Mouse (Mus musculus) megakaryocyte, embryonic 14.5 days (primary cell): Measurements from ENCODE around the gene Gaa. TPM values are rescaled to one million over a fixed set of nuclear protein-coding genes. Genes with fewer than 3 reads are reported as not detected.
"Not testable (repeated sequence)": the region's sequence is repeated elsewhere in the genome, so short reads cannot be mapped to it uniquely, and the experiment has no call there.

Experiments
- H3K27me3 ChIP-seq: replicated peaks from 2 replicates; pipeline ENCODE3; 2012; ENCODE audit warnings: inconsistent platforms
- H3K36me3 ChIP-seq: replicated peaks from 2 replicates; pipeline ENCODE3; 2012; ENCODE audit warnings: low read length, inconsistent platforms, mixed read lengths
- H3K4me1 ChIP-seq: 2 replicates; pipeline ENCODE4 v1.6.1; 2012; ENCODE audit warnings: inconsistent platforms
- H3K4me3 ChIP-seq: replicated peaks from 2 replicates; pipeline ENCODE3; 2012; ENCODE audit warnings: moderate library complexity, mild to moderate bottlenecking, inconsistent platforms
- H3K9me3 ChIP-seq: 2 replicates; pipeline ENCODE4 v1.6.1; 2012; ENCODE audit warnings: inconsistent platforms
- FLI1 ChIP-seq: IDR thresholded peaks from 2 replicates; pipeline ENCODE4 v1.6.1; 2012; ENCODE audit warnings: low read length, inconsistent platforms, mixed read lengths
- GATA1 ChIP-seq: IDR thresholded peaks from 3 replicates; pipeline ENCODE4 v1.6.1; 2012; ENCODE audit warnings: mixed read lengths, low read length, inconsistent platforms, borderline replicate concordance
- polyA plus RNA-seq: library from polyadenylated mRNA; stranded (reverse); fragments of >175 nt; gene quantifications from 2 replicates; pipeline ENCODE4 v1.2.3, GENCODE M21; 2012; ENCODE audit warnings: low replicate concordance; ENCODE audit not compliant: insufficient read depth

Gene Gaa
- polyA plus RNA-seq, 1 experiment: 44.2 TPM

- H3K4me1 ChIP-seq: peaks cover 19% of the 10 kb centered on the region
- no peaks in the 10 kb centered on the region for H3K9me3 ChIP-seq
- H3K4me3 ChIP-seq: no peak overlapping the region
- H3K27me3 ChIP-seq: no peaks in the 10 kb centered on the region
- no peak for TF ChIP-seq GATA1
- no peak for TF ChIP-seq FLI1
- H3K36me3 ChIP-seq: peaks cover 82% of the 10 kb centered on the region
Measured at GRCm38 (mm10) chr11:119273186-119273930, 5.7 kb downstream of the Gaa start.

- H3K27me3 ChIP-seq: peaks cover 2% of the 10 kb centered on the region
- H3K9me3 ChIP-seq: no peaks in the 10 kb centered on the region
- TF ChIP-seq GATA1: no peak
- no peak for TF ChIP-seq FLI1
- peaks cover 3% of the 10 kb centered on the region; the same call in 1 of the 2 replicates for H3K4me1 ChIP-seq
- H3K4me3 ChIP-seq: no peak overlapping the region
- peaks cover 93% of the 10 kb centered on the region for H3K36me3 ChIP-seq
Measured at GRCm38 (mm10) chr11:119281030-119281429, 13.3 kb downstream of the Gaa start.

- TF ChIP-seq GATA1 (no peak), FLI1 (no peak)
Measured at GRCm38 (mm10) chr11:119285791-119286527, 18.3 kb downstream of the Gaa start.

GRCm38 (mm10) chr11:119287207-119287992 lies 19.7 kb downstream of the Gaa start:
- Histone ChIP-seq H3K27me3 (no peaks in the 10 kb centered on the region), H3K4me1 (no peaks in the 10 kb centered on the region), H3K4me3 (peak overlapping the region; percentile 18), H3K36me3 (peaks cover 95% of the 10 kb centered on the region), H3K9me3 (no peaks in the 10 kb centered on the region)
- TF ChIP-seq GATA1 (no peak), FLI1 (no peak)

More at GRCm38 (mm10) chr11:119285791-119286527, 18.3 kb downstream of the Gaa start:
- Histone ChIP-seq H3K9me3 (no peaks in the 10 kb centered on the region), H3K4me1 (peaks cover 2% of the 10 kb centered on the region; the same call in 1 of the 2 replicates), H3K27me3 (peaks cover 2% of the 10 kb centered on the region), H3K4me3 (no peak overlapping the region), H3K36me3 (peaks cover 95% of the 10 kb centered on the region)

GRCm38 (mm10) chr11:119292861-119293260 lies 25.2 kb downstream of the Gaa start:
- H3K4me1 ChIP-seq, H3K27me3 ChIP-seq, H3K4me3 ChIP-seq, H3K9me3 ChIP-seq: not testable (repeated sequence)
- H3K36me3 ChIP-seq: peaks cover 97% of the 10 kb centered on the region

- H3K4me3 ChIP-seq: peak overlapping the region; percentile 99
- no peaks in the 10 kb centered on the region for H3K9me3 ChIP-seq
- H3K27me3 ChIP-seq: peaks cover 11% of the 10 kb centered on the region
- TF ChIP-seq FLI1 (no peak), GATA1 (no peak)
- peaks cover 52% of the 10 kb centered on the region for H3K36me3 ChIP-seq
- peaks cover 25% of the 10 kb centered on the region for H3K4me1 ChIP-seq
Measured at GRCm38 (mm10) chr11:119297996-119298395, 30.3 kb downstream of the Gaa start.

- H3K4me3 ChIP-seq: peak overlapping the region; percentile 99
Measured at GRCm38 (mm10) chr11:119298917-119299316, 31.2 kb downstream of the Gaa start.

GRCm38 (mm10) chr11:119299391-119300245 lies 31.9 kb downstream of the Gaa start, which contains the start of gene Eif4a3:
Gene Eif4a3, minus strand, starts transcription at chr11:119300089.
- peaks cover 36% of the 10 kb centered on the region for H3K36me3 ChIP-seq
- peaks cover 28% of the 10 kb centered on the region for H3K27me3 ChIP-seq
- no peaks in the 10 kb centered on the region for H3K9me3 ChIP-seq
- H3K4me1 ChIP-seq: peaks cover 25% of the 10 kb centered on the region
- no peak for TF ChIP-seq GATA1
- peak; percentile 85; the same call in 1 of the 2 replicates for TF ChIP-seq FLI1
- peak within 1 kb of the TSS; percentile 99 for H3K4me3 ChIP-seq

More at GRCm38 (mm10) chr11:119298917-119299316, 31.2 kb downstream of the Gaa start:
- Histone ChIP-seq H3K27me3 (peaks cover 21% of the 10 kb centered on the region), H3K9me3 (no peaks in the 10 kb centered on the region), H3K4me1 (peaks cover 25% of the 10 kb centered on the region), H3K36me3 (peaks cover 43% of the 10 kb centered on the region)
- TF ChIP-seq GATA1 (no peak), FLI1 (no peak)
